Mouse (Mus musculus) MN1 (cell line): ENCODE measurements around the gene Gm38394.
"Not testable (repeated sequence)": the region's sequence is repeated elsewhere in the genome, so short reads cannot be mapped to it uniquely, and the experiment has no call there.

Experiments
- DNase-seq: peaks from one replicate; pipeline ENCODE4 v3.0.0-alpha.2; 2016; ENCODE audit warnings: low spot score

Gm38394 gene

DNA sequence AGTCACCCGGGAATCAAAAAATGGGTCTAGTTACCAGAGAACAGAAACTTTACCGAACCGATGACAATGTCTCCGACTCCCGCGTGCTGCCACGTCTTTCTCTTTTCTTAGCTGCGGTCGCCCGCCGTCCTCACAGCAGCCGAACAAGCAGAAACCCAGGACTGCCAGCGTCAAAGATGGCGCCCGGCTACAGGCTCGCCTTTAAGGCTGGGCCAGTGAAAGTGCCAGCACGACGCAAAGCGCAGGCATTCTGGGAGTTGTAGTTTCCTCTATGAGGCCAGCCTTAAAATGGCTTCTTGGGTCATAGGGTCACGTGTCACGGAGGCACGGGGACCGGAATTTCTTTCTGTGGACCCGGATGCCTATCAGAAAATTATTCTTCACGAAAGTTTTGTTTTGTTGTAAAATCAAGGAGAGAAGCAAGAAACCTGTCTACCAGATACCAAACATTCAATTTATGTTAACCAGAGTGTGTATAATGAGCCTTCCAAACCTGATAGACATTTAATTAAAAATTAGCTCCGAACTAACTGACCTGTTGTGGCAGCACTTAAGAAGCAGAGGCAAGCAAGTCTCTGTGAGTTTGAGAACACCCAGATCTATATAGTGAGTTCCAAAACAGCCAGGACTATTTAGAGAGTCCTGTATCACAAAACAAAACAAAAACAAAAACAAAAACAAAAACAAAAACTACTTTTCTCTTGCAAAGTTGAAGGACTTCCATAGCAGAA lies at the start of gene Gm38394:
Gene Gm38394 (minus strand): TSS at position 116 of the 731 bp plus-strand sequence.
- DNase-seq = peak; percentile 97

DNA sequence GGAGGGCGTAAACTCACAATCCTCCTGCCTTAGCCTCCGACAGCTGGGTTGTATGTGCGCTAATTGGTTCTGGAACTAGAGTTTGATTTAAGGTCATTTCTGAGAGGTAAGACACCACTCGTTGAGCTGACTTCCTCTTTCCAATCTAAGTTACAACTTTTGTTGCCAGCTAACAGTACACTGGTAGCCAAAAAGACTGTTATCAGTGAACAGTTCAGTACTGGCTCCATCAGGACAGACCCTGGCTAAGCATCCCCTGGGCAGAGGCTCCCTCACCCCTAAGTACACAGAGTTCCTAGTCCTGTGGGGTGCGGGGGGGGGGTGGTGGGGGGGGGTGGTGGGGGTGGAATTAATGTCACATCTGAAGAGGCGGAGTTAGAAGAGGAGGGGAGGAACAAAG lies 49.8 kb upstream of the Gm38394 start:
- DNase-seq = no peak

DNA sequence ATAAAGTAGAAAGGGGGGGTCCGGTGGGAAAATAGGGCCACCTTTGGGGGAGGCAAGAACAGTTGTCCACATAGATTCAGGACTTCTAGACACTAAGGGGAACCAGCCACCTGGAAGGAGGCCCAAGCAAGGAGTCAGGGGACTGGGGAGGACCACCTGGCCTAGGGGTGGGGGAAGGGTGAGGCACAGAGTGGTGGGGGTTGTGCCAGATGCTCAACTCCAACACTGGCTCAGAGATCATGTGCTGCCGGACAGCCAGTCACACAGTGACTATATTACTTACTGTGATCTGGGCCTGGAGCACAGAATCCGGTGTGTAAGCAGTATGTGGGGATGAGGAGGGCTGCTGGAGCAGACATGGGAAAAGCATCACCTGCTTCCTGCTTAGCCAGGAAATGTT lies 48.2 kb upstream of the Gm38394 start:
- no peak for DNase-seq

DNA sequence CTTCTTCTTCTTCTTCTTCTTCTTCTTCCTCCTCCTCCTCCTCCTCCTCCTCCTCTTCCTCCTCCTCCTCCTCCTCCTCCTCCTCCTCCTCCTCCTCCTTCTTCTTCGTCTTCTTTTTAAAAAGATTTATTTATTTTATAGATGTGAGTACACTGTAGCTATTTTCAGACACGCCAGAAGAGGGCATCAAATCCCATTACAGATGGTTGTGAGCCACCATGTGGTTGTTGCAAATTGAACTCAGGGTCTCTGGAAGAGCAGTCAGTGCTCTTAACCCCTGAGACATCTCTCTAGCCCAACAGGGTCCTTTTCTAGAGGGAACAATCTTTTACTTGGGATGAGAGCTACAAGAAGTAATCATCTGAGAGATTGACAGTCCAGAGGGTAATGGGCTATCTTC lies 40.7 kb upstream of the Gm38394 start:
- DNase-seq = not testable (repeated sequence)

DNA sequence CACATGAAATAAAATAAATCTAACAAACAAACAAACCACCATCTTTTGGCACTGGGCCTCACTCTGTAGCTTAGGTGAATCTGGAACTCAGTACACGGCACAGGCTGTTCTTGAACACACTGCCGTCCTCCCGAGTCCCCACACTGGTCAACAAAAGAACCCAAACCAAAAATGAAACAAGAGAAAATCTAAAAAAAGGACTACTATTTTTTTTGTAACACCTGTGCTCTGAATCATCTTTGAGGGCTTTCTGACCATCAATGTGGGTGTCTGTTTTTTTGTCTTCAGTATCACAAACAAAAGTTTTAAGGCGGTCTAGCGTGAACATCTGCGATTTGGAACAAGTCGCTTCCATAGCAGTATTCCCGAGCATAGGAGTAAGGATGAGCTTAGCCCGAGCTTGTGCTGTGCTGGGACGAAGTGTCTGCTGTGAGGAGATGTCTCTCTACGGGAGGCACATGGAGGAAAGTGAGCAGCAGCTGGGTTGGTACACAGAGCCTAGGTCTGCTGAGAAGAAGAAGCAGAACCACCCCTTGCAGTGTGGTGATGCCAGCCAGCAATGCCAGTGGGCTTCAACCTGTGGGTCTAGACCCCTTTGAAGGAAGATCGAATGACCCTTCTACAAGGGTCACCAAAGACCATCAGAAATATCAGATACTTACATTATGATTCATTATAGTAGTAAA lies 37.0 kb upstream of the Gm38394 start:
- no peak for DNase-seq

DNA sequence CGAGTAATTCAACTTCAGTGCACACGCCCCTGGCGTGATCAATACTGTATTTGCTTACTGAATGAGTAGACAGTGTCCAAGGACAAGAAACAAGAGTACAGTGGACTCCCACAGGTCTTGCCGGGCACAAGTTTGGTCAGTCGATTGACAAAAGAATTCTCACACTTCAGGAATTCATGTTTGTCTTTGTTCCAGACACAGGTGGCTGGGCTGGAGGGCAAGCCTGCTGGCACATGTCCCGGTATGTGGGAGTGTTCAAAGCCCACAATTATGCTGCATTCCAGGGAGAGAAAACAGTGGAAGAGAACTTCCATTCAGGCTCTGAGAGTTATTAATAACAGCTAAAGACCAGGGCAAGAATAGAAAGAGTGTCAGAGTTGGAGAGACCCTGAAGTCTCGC lies 34.8 kb upstream of the Gm38394 start:
- no peak for DNase-seq

DNA sequence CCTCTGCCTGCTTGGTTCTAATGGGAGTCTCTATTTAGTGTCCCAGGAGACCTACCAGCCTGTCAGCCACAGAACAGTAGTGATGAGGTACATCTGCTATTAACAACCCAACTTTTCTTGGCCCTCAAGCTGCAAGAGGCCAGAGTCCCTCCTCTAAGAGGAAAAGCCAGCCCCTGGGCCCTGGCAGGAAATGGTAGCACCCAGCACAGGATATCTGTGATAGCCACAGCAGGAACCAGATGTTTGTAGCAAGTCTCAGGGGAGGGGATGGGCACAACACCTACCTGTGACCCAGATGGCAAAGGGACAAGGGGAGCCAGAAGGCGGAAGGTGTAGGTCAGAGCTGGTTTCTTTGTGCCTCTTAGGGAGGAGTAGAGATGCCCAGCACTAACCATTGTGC lies 33.8 kb upstream of the Gm38394 start:
- DNase-seq = no peak

DNA sequence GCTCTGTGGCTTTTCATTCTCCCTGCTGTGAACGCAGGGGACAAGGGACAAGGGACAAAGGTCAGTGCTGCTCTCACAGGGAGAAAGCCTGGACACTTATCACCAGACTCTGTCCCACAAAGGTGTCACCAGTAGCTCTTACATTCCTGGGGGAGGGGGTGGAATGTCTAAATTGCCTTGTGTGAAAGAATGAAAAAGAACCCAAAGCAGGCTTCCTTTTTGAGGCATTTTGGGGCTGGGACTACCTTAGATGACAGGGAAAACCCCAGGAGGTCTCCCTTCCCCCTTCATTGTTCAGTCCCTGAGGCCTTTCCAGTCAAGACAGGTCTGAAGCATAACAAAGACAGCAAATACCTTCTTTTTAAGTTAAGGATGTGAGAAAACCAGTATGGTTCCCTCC lies 33.2 kb upstream of the Gm38394 start:
- no peak for DNase-seq

DNA sequence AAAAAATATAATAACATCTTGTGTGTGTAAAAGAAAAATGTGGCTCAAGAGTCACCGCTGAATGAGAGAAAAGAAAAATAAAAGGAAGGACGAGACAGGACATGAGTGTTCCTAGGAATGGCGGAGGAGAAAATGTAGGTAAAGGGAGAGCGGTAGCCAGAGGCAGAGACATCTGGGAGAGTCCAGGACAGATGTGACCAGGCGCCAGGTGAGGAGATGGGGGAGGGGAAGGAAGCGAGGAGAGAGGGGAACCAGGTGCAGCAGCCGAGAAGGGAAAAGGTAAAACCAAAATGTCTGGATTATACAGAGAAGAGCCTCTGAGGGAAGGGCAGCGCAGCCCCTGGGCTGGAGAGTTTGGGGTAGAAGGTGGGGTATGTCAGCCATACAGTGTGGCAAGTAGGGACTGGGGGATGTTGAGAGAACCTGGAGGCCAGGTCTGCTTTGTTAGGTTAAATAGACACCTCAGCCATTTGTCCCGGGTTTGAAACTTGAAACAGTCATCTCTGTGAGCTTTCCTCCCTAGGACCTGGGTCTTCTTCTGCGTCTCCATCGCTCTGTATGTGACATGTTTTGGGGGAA lies 32.5 kb upstream of the Gm38394 start:
- DNase-seq = no peak

DNA sequence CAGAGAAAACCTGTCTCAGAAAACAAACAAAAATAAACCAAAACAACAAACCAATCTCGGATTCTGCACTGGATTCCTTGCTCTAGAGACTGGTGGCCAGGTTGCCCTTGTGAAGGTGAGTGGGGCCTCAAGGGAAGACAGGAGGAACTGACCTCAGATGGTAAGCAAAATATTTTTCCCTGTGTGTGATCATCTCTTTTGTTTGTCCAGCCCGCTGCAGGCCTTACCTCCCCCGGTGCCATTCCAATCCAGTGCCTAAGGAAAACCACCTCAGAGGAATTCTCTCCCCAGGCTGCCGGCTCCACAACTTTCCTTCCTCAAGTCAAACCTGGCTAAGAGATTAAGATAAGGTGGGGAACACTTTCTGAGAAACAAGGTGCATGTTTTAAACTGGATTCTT lies 31.1 kb upstream of the Gm38394 start:
- no peak for DNase-seq

DNA sequence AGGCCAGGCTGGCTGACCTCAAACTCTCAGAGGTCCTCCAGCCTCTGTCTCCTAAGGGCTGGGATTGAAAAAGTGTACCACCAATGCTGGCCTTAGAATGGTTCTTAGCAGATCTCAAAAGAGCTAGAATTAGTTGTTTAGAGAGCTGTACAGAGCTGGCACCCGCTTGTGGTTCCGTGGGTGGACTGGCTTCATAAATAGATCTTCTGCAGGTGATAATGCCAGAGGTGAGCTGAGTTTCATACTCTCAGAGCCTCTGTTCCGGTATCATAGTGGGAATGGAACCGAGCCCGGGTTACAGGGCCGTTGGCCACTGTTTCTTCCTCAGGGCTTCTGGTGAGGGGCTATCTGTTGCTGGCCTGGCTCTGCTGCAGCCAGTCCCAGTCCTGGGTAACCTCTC lies 29.9 kb upstream of the Gm38394 start:
- DNase-seq = no peak

DNA sequence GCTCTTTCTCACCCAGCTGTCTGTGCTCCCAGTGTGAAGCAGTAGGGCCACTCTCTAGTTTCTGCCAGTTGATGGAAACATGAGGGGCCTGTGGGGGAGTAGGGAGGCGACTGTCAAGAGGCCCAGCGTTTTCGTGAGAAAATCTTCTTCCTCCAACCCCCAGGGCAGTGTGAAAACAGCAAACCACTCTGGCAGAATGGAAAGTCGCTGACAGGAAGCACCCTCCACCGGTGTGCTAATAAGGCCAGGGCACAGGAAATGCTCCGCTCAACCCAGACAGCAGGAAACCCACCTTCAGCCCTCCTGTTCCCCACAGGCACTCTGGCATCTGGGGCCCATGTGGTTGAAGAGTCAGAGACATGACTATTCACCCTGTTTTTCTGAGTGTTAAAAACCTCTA lies 28.8 kb upstream of the Gm38394 start, which contains the start of gene Lax1:
Gene Lax1 (minus strand): TSS at position 212 of the 400 bp plus-strand sequence.
- DNase-seq = no peak

DNA sequence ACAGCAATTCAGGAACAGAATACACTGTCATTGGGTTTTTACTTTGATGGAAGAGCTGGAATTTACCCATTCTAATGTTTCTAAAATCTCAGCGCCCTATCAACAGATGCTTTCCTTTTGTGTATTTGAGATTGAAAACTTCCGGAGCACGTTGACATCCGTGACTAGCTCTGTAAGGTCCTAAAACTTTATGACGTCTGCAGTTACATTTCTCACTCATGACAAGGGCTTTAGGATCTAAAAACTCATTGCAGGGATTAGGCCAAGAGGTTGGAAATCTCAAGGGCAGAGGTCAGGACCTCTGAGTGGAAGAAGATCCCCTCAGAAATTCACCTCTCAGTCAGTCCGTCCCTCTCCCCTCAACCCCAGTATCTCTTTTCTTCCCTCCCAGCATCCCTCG lies 27.2 kb upstream of the Gm38394 start:
- DNase-seq = no peak

DNA sequence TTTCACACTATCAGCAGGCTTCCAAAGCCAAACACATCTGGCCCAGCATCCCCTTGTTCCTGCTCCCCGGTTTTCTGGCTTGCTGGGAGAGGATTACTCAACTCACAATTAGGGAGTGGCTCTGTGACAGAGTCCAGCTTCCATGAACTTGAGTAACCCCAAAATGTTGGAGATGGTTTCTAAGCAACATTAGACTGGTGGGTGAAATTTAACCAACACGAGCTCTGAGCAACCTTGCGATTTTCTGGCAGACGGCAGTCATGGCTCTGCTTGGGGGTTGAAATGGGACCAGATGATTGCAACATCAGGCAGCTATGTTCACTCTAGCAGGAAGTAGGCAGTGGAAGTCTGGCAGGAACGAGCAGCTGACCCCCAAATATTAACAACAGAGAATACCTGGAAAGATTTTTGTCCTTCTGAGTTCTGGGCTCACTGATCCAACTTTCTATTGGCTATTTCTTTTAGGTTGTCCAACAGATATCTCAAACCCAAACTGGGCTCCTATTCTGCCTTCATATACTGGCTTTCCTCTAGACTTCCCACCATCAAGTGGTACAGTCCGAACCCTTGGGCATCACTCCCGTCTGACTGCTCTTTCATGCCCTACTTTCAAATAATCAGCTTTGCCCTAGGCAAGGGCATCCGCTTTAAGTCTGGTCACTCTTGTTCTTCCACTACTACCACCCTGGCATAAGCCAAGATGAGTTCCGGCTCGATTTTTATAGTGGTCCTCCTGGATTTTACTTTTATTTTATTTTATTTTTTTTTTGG lies 24.8 kb upstream of the Gm38394 start:
- DNase-seq = peak; percentile 30

DNA sequence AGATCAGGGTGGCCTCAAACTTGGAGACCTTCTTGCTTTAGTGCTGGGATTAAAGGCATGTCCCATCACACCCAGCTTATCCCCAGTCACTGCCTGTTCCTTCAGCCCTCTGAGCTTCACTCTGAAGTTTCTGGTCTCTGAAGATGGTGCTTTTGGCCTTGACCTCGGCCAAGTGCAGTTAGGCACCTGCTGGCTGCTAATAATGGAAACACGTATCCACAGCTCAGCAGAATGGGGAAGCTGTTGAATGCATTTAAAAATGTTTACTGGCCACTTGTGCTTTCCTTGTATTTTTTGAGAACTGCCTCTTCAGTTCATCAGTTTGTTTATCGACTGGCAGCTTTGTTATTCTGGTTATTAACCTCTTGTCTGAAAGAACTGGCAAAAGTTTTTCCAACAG lies 10.7 kb upstream of the Gm38394 start:
- no peak for DNase-seq

DNA sequence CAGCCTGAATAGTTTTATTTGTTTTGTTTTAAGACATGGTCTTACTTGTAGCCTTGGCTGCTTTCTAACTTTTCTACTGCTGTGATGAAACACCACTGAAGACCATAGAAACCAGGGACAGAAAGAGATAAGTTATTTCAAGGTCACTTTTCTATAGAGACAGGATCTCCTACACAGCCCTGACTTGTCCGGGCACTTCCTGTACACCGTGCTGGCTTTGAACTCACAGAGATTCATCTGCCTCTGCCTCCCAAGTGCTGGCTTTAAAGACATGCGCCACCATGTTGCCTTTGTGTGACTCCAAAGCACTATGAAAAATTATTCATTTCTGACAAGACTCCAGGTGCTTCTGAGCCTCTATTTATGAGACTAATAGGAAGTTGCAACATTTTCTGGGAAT lies 10.1 kb upstream of the Gm38394 start:
- DNase-seq = no peak

DNA sequence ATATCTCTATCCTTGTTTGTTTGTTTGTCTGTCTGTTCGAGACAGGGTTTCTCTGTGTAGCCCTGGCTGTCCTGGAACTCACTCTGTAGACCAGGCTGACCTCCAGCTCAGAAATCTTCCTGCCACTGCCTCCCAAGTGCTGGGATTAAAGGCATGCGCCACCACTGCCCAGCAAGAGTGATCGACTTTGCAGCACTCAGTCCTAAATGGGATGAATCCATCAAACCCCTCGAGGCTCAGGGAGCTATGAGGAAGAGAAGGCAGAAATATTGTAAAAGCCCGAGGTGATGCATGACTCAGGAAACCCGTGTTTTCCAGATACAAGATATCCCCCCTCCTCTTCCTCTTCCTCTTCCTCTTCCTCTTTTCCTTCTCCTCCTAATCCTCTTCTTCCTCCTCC lies 9.7 kb upstream of the Gm38394 start:
- no peak for DNase-seq

DNA sequence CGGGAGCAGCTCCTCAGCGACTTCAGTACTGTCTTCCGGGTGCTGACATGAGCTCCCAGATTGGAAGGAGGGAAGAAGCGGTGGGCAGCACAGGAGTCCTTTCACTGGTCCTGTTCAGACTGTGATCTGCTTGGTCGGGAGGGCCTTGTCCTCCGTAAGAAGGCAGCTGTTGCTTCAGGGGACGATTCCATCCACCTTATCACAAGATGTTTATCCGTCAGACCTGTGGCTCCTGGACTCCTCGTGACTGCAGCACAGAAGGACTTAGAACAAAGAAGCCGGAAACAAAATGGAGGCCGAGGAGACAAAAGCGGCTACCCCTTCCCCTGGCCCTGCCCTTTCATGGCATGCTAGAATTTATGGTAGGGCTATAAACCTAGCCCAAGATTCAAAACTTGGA lies 9.1 kb upstream of the Gm38394 start:
- no peak for DNase-seq

DNA sequence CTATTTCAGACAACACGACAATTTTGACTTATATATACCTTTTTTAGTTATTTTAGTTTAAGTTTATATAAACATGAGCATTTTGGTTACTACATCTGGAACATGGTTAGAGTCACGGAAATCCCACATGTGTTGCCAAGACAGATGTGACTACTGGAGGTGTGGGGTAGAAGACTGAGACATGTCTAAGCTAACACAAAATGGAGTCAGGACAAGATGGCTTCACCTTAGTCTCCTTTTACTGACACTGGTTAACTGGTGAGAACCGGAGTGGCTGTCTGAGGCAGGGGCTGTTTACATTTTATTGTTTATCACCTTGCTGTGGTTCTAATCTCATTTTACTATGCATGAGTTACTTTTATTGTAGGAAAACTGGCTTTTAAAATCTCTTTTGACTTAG lies 7.5 kb upstream of the Gm38394 start:
- DNase-seq = no peak

DNA sequence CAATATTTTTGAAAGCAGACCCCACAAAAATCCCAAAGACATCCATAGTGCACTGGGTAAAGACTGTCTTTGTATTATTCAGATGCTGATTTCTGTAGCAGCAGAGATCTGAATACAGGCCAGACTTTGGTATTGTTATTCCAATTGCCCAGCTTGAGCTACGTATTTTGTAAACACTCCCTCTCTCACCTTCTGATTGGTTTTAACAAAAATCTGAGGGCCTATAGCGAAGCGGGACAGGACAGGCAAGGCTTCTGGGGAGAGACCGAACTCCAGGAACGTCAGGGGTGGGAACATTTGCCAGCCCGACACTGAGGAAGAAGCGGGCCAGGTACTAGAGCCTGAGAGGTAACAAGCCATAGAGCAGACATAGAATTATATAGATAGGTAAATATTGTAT lies 6.6 kb upstream of the Gm38394 start:
- no peak for DNase-seq

DNA sequence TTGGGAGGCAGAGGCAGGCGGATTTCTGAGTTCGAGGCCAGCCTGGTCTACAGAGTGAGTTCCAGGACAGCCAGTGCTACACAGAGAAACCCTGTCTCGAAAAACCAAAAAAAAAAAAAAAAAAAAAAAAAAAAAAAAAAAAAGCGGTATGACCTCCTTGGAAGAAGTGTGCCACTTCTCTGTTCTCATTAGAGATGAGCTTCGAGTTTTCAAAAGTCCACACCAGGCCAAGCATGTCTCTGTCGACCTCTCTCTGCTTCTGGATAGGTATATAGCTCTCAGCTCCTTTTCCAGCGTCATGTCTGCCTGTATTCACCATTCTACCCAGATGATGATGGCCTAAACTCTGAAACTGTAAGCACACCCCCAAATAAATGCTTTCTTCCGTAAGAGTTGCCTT lies 4.6 kb upstream of the Gm38394 start:
- not testable (repeated sequence) for DNase-seq

DNA sequence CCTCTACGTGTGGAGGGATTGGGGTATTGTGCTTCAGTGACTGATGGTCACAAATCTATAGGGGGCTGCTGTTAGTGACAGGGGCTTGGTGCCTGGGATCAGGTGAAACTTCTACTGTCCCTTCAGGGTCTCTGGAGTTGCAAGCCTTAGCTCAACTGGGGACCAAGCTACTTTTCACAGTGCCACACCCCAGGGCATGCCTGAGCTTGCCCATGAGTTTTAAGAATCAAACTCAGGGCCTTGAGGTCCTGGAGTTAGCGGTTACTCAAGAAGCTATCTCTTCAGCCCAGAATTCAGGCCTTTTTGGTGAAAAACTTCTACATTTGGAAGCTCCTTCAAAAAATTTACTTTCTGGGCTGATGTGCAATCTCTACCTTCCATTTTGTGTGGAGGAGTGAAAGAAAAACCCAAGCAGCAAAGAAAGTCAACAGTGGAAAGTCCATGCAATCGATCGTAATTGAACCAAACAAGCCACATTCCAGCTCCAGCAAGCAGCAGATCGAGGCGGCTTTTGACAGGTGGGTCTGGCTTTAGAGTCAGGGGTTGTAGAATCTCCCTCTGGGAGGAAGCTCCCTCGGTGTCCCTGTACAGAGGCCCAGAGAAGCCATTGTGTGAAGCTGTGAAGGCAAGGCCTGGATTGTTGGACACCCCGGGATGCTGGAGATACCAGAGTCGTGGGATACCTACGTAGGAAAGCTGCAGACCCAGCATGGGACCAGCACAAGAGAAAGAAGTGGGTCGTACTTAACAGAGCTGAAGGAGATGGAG lies 3.3 kb upstream of the Gm38394 start:
- no peak for DNase-seq
